Mouse (Mus musculus) liver, embryonic 15.5 days (tissue): ENCODE results near the gene Rbm14. TPM values are rescaled to one million over a fixed set of nuclear protein-coding genes. Genes with fewer than 3 reads are reported as not detected.
A peak's percentile ranks its signal among the peaks of the same experiment; 100 is the strongest.
"Not testable (repeated sequence)": the region's sequence is repeated elsewhere in the genome, so short reads cannot be mapped to it uniquely, and the experiment has no call there.

ENCODE experiments used
- ATAC-seq: fragments of 200-750 bp; cut with Nextera tagmentation; 2 replicates; pipeline ENCODE4 v1.8.0; 2017; ENCODE audit warnings: moderate number of reproducible peaks, mild to moderate bottlenecking, moderate library complexity; ENCODE audit not compliant: insufficient read depth
- H3K27ac ChIP-seq: fragments of 300-500 bp; sonication (generic); replicated peaks from 2 replicates; pipeline ENCODE4 v1.5.1; 2015; ENCODE audit warnings: mild to moderate bottlenecking, inconsistent platforms
- H3K27me3 ChIP-seq: fragments of 300-500 bp; sonication (generic); 2 replicates; pipeline ENCODE4 v1.6.1; 2015; ENCODE audit warnings: mild to moderate bottlenecking, inconsistent platforms
- H3K36me3 ChIP-seq: fragments of 300-500 bp; sonication (generic); replicated peaks from 2 replicates; pipeline ENCODE4 v1.6.1; 2015; ENCODE audit warnings: moderate library complexity, mild to moderate bottlenecking, inconsistent platforms
- H3K4me1 ChIP-seq: fragments of 300-500 bp; sonication (generic); replicated peaks from 2 replicates; pipeline ENCODE4 v1.6.1; 2015; ENCODE audit warnings: inconsistent platforms
- H3K4me2 ChIP-seq: fragments of 300-500 bp; sonication (generic); 2 replicates; pipeline ENCODE4 v1.6.1; 2015; ENCODE audit warnings: moderate library complexity, mild to moderate bottlenecking, inconsistent platforms
- H3K4me3 ChIP-seq: fragments of 300-500 bp; sonication (generic); replicated peaks from 2 replicates; pipeline ENCODE4 v1.5.1; 2015; ENCODE audit warnings: mild to moderate bottlenecking, inconsistent platforms
- H3K9ac ChIP-seq: fragments of 300-500 bp; sonication (generic); 2 replicates; pipeline ENCODE4 v1.6.1; 2015; ENCODE audit warnings: moderate library complexity, mild to moderate bottlenecking, inconsistent platforms
- H3K9me3 ChIP-seq: fragments of 300-500 bp; sonication (generic); replicated peaks from 2 replicates; pipeline ENCODE4 v1.6.1; 2016; ENCODE audit warnings: inconsistent platforms
- WGBS: fragments of 180-500 bp; shearing (Covaris S2); methylation state at CpG from one replicate; pipeline ENCODE4 v1.1.7; 2015; ENCODE audit warnings: mixed read lengths; ENCODE audit not compliant: insufficient replicate concordance; 5-methylcytosine and 5-hydroxymethylcytosine counted together
- polyA plus RNA-seq: library from polyadenylated mRNA; unstranded; fragments of >200 nt; fragmentation: Nextera tagmentation; extraction: Ambion mirVana; gene quantifications from 2 replicates; pipeline ENCODE4 v1.2.1, GENCODE M21; 2015

Rbm14 gene
- polyA plus RNA-seq, 1 experiment from 2014 or later = 37.5 TPM

DNA sequence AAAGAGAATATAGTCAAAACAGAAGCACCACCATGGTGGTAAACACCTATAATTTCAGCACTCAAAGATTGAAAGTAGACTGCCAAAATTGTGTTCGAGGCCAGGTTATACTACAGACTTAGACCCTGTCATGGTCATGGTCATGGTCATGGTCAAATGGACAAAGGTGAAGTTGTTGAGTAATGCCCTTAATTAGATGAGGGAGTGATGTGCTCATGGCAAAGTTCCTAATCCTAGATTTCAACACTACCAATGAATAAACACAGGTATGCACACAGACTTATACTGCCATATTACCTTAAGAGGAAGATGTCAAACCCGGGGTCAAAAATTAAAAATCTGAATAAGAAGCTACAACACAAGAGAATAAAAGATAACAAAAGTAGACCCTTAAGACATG is 25.1 kb downstream of the Rbm14 start:
- Histone ChIP-seq H3K9ac (no peak overlapping the region), H3K4me2 (no peak overlapping the region), H3K9me3 (no peaks in the 10 kb centered on the region), H3K4me1 (peaks cover 33% of the 10 kb centered on the region), H3K4me3 (no peak overlapping the region), H3K36me3 (peaks cover 96% of the 10 kb centered on the region), H3K27me3 (no peaks in the 10 kb centered on the region), H3K27ac (no peak overlapping the region)
- no peak for ATAC-seq
- WGBS = 84% methylated on average over 2 of the region's 2 CpGs

DNA sequence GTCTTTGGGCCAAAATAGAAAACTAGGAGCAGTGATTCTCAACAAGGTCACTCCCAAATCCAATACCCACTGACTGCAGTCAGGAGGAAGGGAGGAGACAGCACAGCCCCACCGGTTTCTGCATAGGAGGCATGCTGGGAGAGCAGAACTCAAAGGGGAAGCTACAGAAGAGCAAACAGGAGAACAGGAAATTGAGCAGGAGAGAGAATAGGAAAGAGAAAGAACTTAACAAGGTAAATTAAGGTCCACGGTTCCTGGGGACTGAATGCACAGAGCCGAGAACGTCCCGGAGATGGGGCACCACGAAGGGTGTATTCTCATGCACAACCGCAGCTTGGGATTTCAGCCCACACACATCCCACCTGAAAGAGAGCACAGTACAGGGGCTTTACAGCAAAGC is 26.2 kb downstream of the Rbm14 start:
- H3K36me3 ChIP-seq = peaks cover 95% of the 10 kb centered on the region
- H3K27ac ChIP-seq = no peak overlapping the region
- H3K4me1 ChIP-seq = peaks cover 23% of the 10 kb centered on the region
- H3K9ac ChIP-seq = no peak overlapping the region
- no peaks in the 10 kb centered on the region for H3K27me3 ChIP-seq
- H3K4me2 ChIP-seq = no peak overlapping the region
- no peak for ATAC-seq
- whole genome bisulfite sequencing = 77% methylated on average over 7 of the region's 7 CpGs
- H3K4me3 ChIP-seq = no peak overlapping the region
- no peaks in the 10 kb centered on the region for H3K9me3 ChIP-seq

GRCm38 (mm10) chr19:4782891-4783290 is 28.5 kb downstream of the Rbm14 start:
- Histone ChIP-seq H3K36me3 (peaks cover 93% of the 10 kb centered on the region), H3K9ac (no peak overlapping the region), H3K4me2 (no peak overlapping the region), H3K4me1 (peaks cover 15% of the 10 kb centered on the region), H3K27ac (no peak overlapping the region), H3K4me3 (no peak overlapping the region), H3K9me3 (no peaks in the 10 kb centered on the region), H3K27me3 (no peaks in the 10 kb centered on the region)
- ATAC-seq = no peak
- WGBS = 85% methylated on average over 2 of the region's 2 CpGs

- ATAC-seq = no peak
- Histone ChIP-seq H3K9ac (no peak overlapping the region), H3K36me3 (peaks cover 92% of the 10 kb centered on the region), H3K27me3 (no peaks in the 10 kb centered on the region), H3K27ac (no peak overlapping the region), H3K4me3 (no peak overlapping the region), H3K9me3 (no peaks in the 10 kb centered on the region), H3K4me1 (no peaks in the 10 kb centered on the region), H3K4me2 (no peak overlapping the region)
- 80% methylated on average over 3 of the region's 3 CpGs for WGBS
Observed at GRCm38 (mm10) chr19:4772785-4773184, 38.6 kb downstream of the Rbm14 start.

GRCm38 (mm10) chr19:4767507-4768148 is 43.8 kb downstream of the Rbm14 start:
- H3K4me2 ChIP-seq = no peak overlapping the region
- H3K4me1 ChIP-seq = 0 out of 2 replicates have a peak, but pooled peaks cover 6% of the 10 kb centered on the region
- 80% methylated on average over 12 of the region's 12 CpGs for WGBS
- peaks cover 93% of the 10 kb centered on the region for H3K36me3 ChIP-seq
- H3K27me3 ChIP-seq = no peaks in the 10 kb centered on the region
- H3K9me3 ChIP-seq = no peaks in the 10 kb centered on the region
- H3K4me3 ChIP-seq = no peak overlapping the region
- ATAC-seq = peak; percentile 54; the same call in 1 of the 2 replicates
- H3K27ac ChIP-seq = peak overlapping the region; percentile 46; the same call in 1 of the 2 replicates
- no peak overlapping the region for H3K9ac ChIP-seq

- ATAC-seq = no peak
- no peak overlapping the region for H3K27ac ChIP-seq
- no peaks in the 10 kb centered on the region for H3K9me3 ChIP-seq
- H3K36me3 ChIP-seq = peaks cover 68% of the 10 kb centered on the region
- 64% methylated on average over 1 of the region's 1 CpGs for WGBS
- no peak overlapping the region for H3K9ac ChIP-seq
- no peak overlapping the region for H3K4me2 ChIP-seq
- H3K4me3 ChIP-seq = no peak overlapping the region
- H3K27me3 ChIP-seq = no peaks in the 10 kb centered on the region
- peaks cover 8% of the 10 kb centered on the region for H3K4me1 ChIP-seq
Observed at GRCm38 (mm10) chr19:4762876-4763275, 48.6 kb downstream of the Rbm14 start.

DNA sequence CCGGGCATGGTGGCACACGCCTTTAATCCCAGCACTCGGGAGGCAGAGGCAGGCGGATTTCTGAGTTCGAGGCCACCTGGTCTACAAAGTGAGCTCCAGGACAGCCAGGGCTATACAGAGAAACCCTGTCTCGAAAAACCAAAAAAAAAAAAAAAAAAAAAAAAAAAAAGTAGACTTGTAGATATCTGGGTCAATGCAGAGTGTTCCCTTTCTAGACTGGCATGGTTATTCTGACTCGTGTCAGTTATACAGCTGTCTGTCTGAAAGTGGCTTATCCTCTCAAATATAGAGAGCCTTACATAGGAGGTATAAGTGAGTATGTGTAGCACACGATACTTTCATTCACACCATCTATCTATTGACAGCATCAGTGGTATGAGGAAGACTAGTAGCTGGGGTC is 50.9 kb downstream of the Rbm14 start:
- H3K9me3 ChIP-seq, H3K4me2 ChIP-seq, H3K4me3 ChIP-seq, H3K27ac ChIP-seq, ATAC-seq, H3K27me3 ChIP-seq, H3K9ac ChIP-seq: not testable (repeated sequence)
- 82% methylated on average over 8 of the region's 8 CpGs for WGBS
- peaks cover 52% of the 10 kb centered on the region for H3K36me3 ChIP-seq
- peaks cover 18% of the 10 kb centered on the region for H3K4me1 ChIP-seq

DNA sequence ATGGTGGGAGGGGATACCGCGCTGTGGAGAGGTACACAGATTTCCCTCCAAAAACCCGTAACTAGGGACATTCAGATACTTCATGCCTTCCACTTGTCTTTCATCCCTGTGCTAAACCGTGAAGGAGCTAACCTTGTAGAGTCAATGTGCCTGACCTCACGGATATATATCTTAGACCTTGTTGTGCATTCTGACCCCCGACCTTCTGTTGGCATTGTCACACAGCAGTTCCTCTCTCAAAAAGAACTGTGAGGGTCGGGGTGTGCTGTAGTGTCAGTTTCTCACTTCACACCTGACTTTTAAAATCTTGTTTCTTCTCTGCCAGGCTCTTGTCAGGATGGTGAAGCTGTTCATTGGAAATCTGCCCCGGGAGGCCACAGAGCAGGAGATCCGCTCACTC is 54.5 kb downstream of the Rbm14 start:
- peak overlapping the region; percentile 79 for H3K4me3 ChIP-seq
- H3K27ac ChIP-seq = peak overlapping the region; percentile 85
- H3K9me3 ChIP-seq = no peaks in the 10 kb centered on the region
- H3K27me3 ChIP-seq = no peaks in the 10 kb centered on the region
- peak overlapping the region; percentile 77 for H3K9ac ChIP-seq
- H3K4me2 ChIP-seq = peak overlapping the region; percentile 85
- H3K4me1 ChIP-seq = peaks cover 22% of the 10 kb centered on the region
- 12% methylated on average over 9 of the region's 9 CpGs for WGBS
- H3K36me3 ChIP-seq = peaks cover 18% of the 10 kb centered on the region
- no peak for ATAC-seq

- peak within 1 kb of the TSS; percentile 79 for H3K4me3 ChIP-seq
- H3K4me2 ChIP-seq = peak within 1 kb of the TSS; percentile 85
- H3K9me3 ChIP-seq = no peaks in the 10 kb centered on the region
- under 1% methylated on average over 65 of the region's 65 CpGs for WGBS
- H3K36me3 ChIP-seq = peaks cover 12% of the 10 kb centered on the region
- H3K27ac ChIP-seq = peak within 1 kb of the TSS; percentile 85
- peak within 1 kb of the TSS; percentile 77 for H3K9ac ChIP-seq
- ATAC-seq = peak; percentile 92
- H3K4me1 ChIP-seq = peaks cover 22% of the 10 kb centered on the region
- no peaks in the 10 kb centered on the region for H3K27me3 ChIP-seq
Observed at GRCm38 (mm10) chr19:4756193-4756911, 55.1 kb downstream of the Rbm14 start, which contains the start of gene Rbm4b. Gene Rbm4b, plus strand, starts transcription at chr19:4756497.

DNA sequence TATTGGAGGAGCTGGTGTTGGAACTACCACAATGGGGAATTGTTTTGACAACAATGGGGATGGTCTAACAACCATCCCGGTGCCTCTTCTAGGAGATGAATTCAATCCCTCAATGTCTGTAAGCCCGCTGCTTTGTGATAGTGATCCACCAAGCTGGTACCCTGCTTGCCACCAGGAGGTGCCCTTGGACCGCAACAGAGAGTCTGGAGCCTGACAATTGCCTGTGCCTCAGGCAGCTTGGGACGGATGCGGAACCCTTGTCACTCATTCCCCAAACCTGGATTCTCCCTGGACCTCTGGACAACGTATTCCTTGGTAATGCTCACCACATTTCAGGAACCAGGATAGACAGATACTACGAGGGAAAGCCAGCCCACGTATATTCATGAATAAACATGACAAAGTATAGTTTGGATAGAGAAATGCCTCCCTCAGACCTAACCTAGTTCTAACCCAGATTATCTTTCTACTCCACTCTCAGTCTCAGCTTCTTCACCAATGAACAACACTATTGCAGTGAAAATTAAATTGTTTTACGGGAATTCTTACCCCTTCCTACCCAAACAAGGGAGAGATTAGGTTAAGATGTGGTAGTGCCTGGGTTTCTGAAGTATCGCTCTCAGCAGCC is 55.8 kb downstream of the Rbm14 start:
- Histone ChIP-seq H3K9me3 (no peaks in the 10 kb centered on the region), H3K36me3 (peaks cover 11% of the 10 kb centered on the region), H3K4me3 (peak overlapping the region; percentile 79), H3K4me2 (peak overlapping the region; percentile 85), H3K4me1 (peaks cover 22% of the 10 kb centered on the region), H3K9ac (peak overlapping the region; percentile 77), H3K27ac (peak overlapping the region; percentile 85), H3K27me3 (no peaks in the 10 kb centered on the region)
- 0% methylated on average over 10 of the region's 10 CpGs for WGBS
- ATAC-seq = peak; percentile 66
